Mouse (Mus musculus): ENCODE measurements around the gene Eme1. TPM values are rescaled to one million over a fixed set of nuclear protein-coding genes. Genes with fewer than 3 reads are reported as not detected.
"Not testable (repeated sequence)": the region's sequence is repeated elsewhere in the genome, so short reads cannot be mapped to it uniquely, and the experiment has no call there.

Eme1 gene
- polyA plus RNA-seq, 1 experiment = 2.8 TPM

- Histone ChIP-seq H3K36me3 (ENCODE audit: control insufficient read depth, insufficient read depth, low read length) (no peaks in the 10 kb centered on the region), H3K4me3 (ENCODE audit: low read depth, low read length) (no peak overlapping the region), H3K27ac (ENCODE audit: insufficient read depth, low read depth, low read length) (peak overlapping the region; percentile 34), H3K4me1 (ENCODE audit: control insufficient read depth, insufficient read depth, insufficient read length, low read length) (no peaks in the 10 kb centered on the region), H3K27me3 (ENCODE audit: control insufficient read depth, insufficient read depth, low read length) (no peaks in the 10 kb centered on the region; the same call in 1 of the 2 replicates)
- 68% methylated on average over 6 of the region's 6 CpGs for WGBS
- no peak for TF ChIP-seq CTCF (IDR thresholded peaks at IDR 0.05; ENCODE audit: extremely low read depth, insufficient read length, insufficient replicate concordance, low read depth, low read length)
- no peak for TF ChIP-seq POLR2A (IDR thresholded peaks at IDR 0.05; ENCODE audit: low read depth, low read length)
Observed at GRCm38 (mm10) chr11:94695508-94695907, 41.7 kb upstream of the Eme1 start.

GRCm38 (mm10) chr11:94692502-94692901 is 38.7 kb upstream of the Eme1 start:
- H3K36me3 ChIP-seq (ENCODE audit: control insufficient read depth, insufficient read depth, low read length); H3K4me3 ChIP-seq (ENCODE audit: low read depth, low read length); H3K27ac ChIP-seq (ENCODE audit: insufficient read depth, low read depth, low read length); H3K4me1 ChIP-seq (ENCODE audit: control insufficient read depth, insufficient read depth, insufficient read length, low read length); H3K27me3 ChIP-seq (ENCODE audit: control insufficient read depth, insufficient read depth, low read length): not testable (repeated sequence)

DNA sequence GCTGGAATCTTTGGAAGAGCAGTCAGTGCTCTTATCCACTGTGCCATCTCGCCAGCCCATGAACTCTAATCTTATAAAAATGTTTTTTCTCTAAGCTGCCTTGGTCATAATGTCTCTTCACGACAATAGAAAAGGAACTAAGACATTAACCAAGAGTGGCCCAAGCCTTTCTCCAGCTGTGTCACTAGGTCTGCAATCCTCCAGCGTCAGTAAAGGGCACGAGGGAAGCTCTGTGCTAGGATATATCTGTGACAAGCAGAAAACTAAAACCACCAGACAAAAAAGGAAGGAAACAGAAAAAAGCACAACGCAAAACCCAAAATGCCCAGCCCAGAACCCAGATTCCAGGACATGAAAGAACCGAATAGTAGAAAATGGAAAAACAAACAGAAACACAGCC is 33.4 kb upstream of the Eme1 start:
- Histone ChIP-seq H3K27ac (ENCODE audit: insufficient read depth, low read depth, low read length) (no peak overlapping the region), H3K36me3 (ENCODE audit: control insufficient read depth, insufficient read depth, low read length) (no peaks in the 10 kb centered on the region), H3K4me3 (ENCODE audit: low read depth, low read length) (no peak overlapping the region), H3K27me3 (ENCODE audit: control insufficient read depth, insufficient read depth, low read length) (no peaks in the 10 kb centered on the region; the same call in 1 of the 2 replicates), H3K4me1 (ENCODE audit: control insufficient read depth, insufficient read depth, insufficient read length, low read length) (no peaks in the 10 kb centered on the region)
- TF ChIP-seq CTCF (IDR thresholded peaks at IDR 0.05; ENCODE audit: extremely low read depth, insufficient read length, insufficient replicate concordance, low read depth, low read length) = no peak
- no peak for TF ChIP-seq POLR2A (IDR thresholded peaks at IDR 0.05; ENCODE audit: low read depth, low read length)
- 73% methylated on average over 6 of the region's 6 CpGs for WGBS

DNA sequence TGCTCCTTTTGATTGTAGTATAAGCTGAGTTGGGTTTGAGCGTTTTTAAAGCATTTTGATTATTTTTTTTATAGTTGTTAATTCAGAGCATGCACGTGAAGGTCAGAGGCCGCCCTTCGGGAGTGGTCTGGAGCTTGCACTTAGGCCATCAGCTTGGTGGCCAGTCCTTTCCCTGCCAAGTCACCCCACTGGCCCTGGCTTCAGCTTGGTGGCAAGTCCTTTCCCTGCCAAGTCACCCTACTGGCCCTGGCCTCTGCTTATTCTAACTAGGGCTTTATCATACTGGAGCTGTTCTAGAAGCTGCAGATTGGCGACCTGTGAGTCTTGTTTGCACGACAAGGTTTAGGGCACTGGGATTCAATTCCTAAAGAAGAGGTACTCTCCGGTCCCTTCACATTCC is 28.7 kb upstream of the Eme1 start:
- H3K4me1 ChIP-seq (ENCODE audit: control insufficient read depth, insufficient read depth, insufficient read length, low read length) = peaks cover 2% of the 10 kb centered on the region; the same call in 1 of the 2 replicates
- TF ChIP-seq POLR2A (IDR thresholded peaks at IDR 0.05; ENCODE audit: low read depth, low read length) (no peak), CTCF (IDR thresholded peaks at IDR 0.05; ENCODE audit: extremely low read depth, insufficient read length, insufficient replicate concordance, low read depth, low read length) (no peak)
- 82% methylated on average over 7 of the region's 7 CpGs for WGBS
- no peak overlapping the region for H3K4me3 ChIP-seq (ENCODE audit: low read depth, low read length)
- no peak overlapping the region for H3K27ac ChIP-seq (ENCODE audit: insufficient read depth, low read depth, low read length)
- no peaks in the 10 kb centered on the region for H3K36me3 ChIP-seq (ENCODE audit: control insufficient read depth, insufficient read depth, low read length)
- no peaks in the 10 kb centered on the region; the same call in 1 of the 2 replicates for H3K27me3 ChIP-seq (ENCODE audit: control insufficient read depth, insufficient read depth, low read length)

- TF ChIP-seq POLR2A (IDR thresholded peaks at IDR 0.05; ENCODE audit: low read depth, low read length) (no peak), CTCF (IDR thresholded peaks at IDR 0.05; ENCODE audit: extremely low read depth, insufficient read length, insufficient replicate concordance, low read depth, low read length) (no peak)
- Histone ChIP-seq H3K27me3 (ENCODE audit: control insufficient read depth, insufficient read depth, low read length) (no peaks in the 10 kb centered on the region; the same call in 1 of the 2 replicates), H3K4me3 (ENCODE audit: low read depth, low read length) (no peak overlapping the region), H3K36me3 (ENCODE audit: control insufficient read depth, insufficient read depth, low read length) (no peaks in the 10 kb centered on the region), H3K27ac (ENCODE audit: insufficient read depth, low read depth, low read length) (no peak overlapping the region), H3K4me1 (ENCODE audit: control insufficient read depth, insufficient read depth, insufficient read length, low read length) (peaks cover 4% of the 10 kb centered on the region)
- 88% methylated on average over 4 of the region's 4 CpGs for WGBS
Observed at GRCm38 (mm10) chr11:94681640-94682039, 27.9 kb upstream of the Eme1 start.

GRCm38 (mm10) chr11:94680639-94681038 is 26.9 kb upstream of the Eme1 start:
- Histone ChIP-seq H3K27me3 (ENCODE audit: control insufficient read depth, insufficient read depth, low read length) (no peaks in the 10 kb centered on the region; the same call in 1 of the 2 replicates), H3K4me3 (ENCODE audit: low read depth, low read length) (no peak overlapping the region), H3K36me3 (ENCODE audit: control insufficient read depth, insufficient read depth, low read length) (no peaks in the 10 kb centered on the region), H3K27ac (ENCODE audit: insufficient read depth, low read depth, low read length) (no peak overlapping the region), H3K4me1 (ENCODE audit: control insufficient read depth, insufficient read depth, insufficient read length, low read length) (peaks cover 12% of the 10 kb centered on the region)
- TF ChIP-seq CTCF (IDR thresholded peaks at IDR 0.05; ENCODE audit: extremely low read depth, insufficient read length, insufficient replicate concordance, low read depth, low read length) (no peak), POLR2A (IDR thresholded peaks at IDR 0.05; ENCODE audit: low read depth, low read length) (no peak)

DNA sequence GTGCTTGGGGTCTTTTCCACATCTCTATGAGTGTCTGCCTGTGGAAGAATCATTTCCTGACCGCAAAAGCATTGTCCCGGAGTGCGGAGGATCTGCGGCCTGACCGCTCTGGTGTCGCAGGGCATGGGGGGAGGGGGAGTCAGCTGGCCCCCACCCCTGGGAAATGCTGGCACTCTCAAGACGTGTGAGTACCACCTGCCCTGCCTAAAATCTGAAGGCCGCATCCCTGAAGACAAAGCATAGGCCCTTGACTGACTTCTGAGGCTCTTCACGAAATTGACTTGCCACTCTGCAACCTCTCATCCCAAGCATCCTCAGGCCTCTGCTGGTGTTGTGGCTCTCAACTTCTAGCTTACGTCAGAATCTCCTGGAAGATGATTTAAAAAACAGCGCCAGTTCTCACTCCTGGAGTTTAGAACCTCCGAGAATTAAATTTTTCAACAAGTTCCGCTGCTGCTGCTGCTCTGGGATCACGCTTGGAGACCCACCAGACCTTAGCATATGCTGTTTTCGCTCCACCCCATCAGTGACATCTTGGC is 23.9 kb upstream of the Eme1 start:
- no peaks in the 10 kb centered on the region for H3K36me3 ChIP-seq (ENCODE audit: control insufficient read depth, insufficient read depth, low read length)
- H3K27me3 ChIP-seq (ENCODE audit: control insufficient read depth, insufficient read depth, low read length) = no peaks in the 10 kb centered on the region
- peaks cover 17% of the 10 kb centered on the region for H3K4me1 ChIP-seq (ENCODE audit: control insufficient read depth, insufficient read depth, insufficient read length, low read length)
- H3K27ac ChIP-seq (ENCODE audit: insufficient read depth, low read depth, low read length) = no peak overlapping the region
- no peak for TF ChIP-seq CTCF (IDR thresholded peaks at IDR 0.05; ENCODE audit: extremely low read depth, insufficient read length, insufficient replicate concordance, low read depth, low read length)
- H3K4me3 ChIP-seq (ENCODE audit: low read depth, low read length) = peak overlapping the region; percentile 93
- 35% methylated on average over 15 of the region's 15 CpGs for WGBS
